Mouse (Mus musculus): ENCODE data around the gene Shb.

The Shb gene

GRCm38 (mm10) chr4:45528355-45529198 is 3.7 kb downstream of the Shb start:
- DNase-seq (ENCODE audit: extremely low read depth, insufficient read length, low spot score) = peak; percentile 47

- peak; percentile 39 for DNase-seq (ENCODE audit: extremely low read depth, insufficient read length, low spot score)
These were observed 4.5 kb downstream of the Shb start for GRCm38 (mm10) chr4:45527562-45528354.

GRCm38 (mm10) chr4:45526846-45527561 is 5.3 kb downstream of the Shb start:
- DNase-seq (ENCODE audit: extremely low read depth, insufficient read length, low spot score) = no peak

- DNase-seq (ENCODE audit: extremely low read depth, insufficient read length, low spot score) = no peak
These were observed 6.1 kb downstream of the Shb start for GRCm38 (mm10) chr4:45526175-45526574.

- DNase-seq (ENCODE audit: extremely low read depth, insufficient read length, low spot score) = no peak
These were observed 6.7 kb downstream of the Shb start for GRCm38 (mm10) chr4:45525541-45525940.

GRCm38 (mm10) chr4:45524602-45525001 is 7.7 kb downstream of the Shb start:
- DNase-seq (ENCODE audit: extremely low read depth, insufficient read length, low spot score) = no peak

- no peak for DNase-seq (ENCODE audit: extremely low read depth, insufficient read length, low spot score)
These were observed 8.9 kb downstream of the Shb start for GRCm38 (mm10) chr4:45523360-45523759.

- no peak for DNase-seq (ENCODE audit: extremely low read depth, insufficient read length, low spot score)
These were observed 9.3 kb downstream of the Shb start for GRCm38 (mm10) chr4:45522956-45523355.

GRCm38 (mm10) chr4:45522583-45522900 is 9.7 kb downstream of the Shb start:
- no peak for DNase-seq (ENCODE audit: extremely low read depth, insufficient read length, low spot score)

GRCm38 (mm10) chr4:45521705-45522582 is 10.3 kb downstream of the Shb start:
- no peak for DNase-seq (ENCODE audit: extremely low read depth, insufficient read length, low spot score)

- DNase-seq (ENCODE audit: extremely low read depth, insufficient read length, low spot score) = no peak
These were observed 11.9 kb downstream of the Shb start for GRCm38 (mm10) chr4:45520375-45520774.

- DNase-seq (ENCODE audit: extremely low read depth, insufficient read length, low spot score) = no peak
These were observed 14.9 kb downstream of the Shb start for GRCm38 (mm10) chr4:45517399-45517798.

GRCm38 (mm10) chr4:45515894-45516293 is 16.4 kb downstream of the Shb start:
- DNase-seq (ENCODE audit: extremely low read depth, insufficient read length, low spot score) = no peak

- no peak for DNase-seq (ENCODE audit: extremely low read depth, insufficient read length, low spot score)
These were observed 17.9 kb downstream of the Shb start for GRCm38 (mm10) chr4:45514406-45514805.

- DNase-seq (ENCODE audit: extremely low read depth, insufficient read length, low spot score) = peak; percentile 85
These were observed 18.4 kb downstream of the Shb start for GRCm38 (mm10) chr4:45513791-45514293.

GRCm38 (mm10) chr4:45513340-45513739 is 18.9 kb downstream of the Shb start:
- no peak for DNase-seq (ENCODE audit: extremely low read depth, insufficient read length, low spot score)

- DNase-seq (ENCODE audit: extremely low read depth, insufficient read length, low spot score) = peak; percentile 80
These were observed 22.1 kb downstream of the Shb start for GRCm38 (mm10) chr4:45510163-45510562.

GRCm38 (mm10) chr4:45509416-45509815 is 22.9 kb downstream of the Shb start:
- DNase-seq (ENCODE audit: extremely low read depth, insufficient read length, low spot score) = no peak

GRCm38 (mm10) chr4:45508469-45508868 is 23.8 kb downstream of the Shb start:
- DNase-seq (ENCODE audit: extremely low read depth, insufficient read length, low spot score) = no peak

GRCm38 (mm10) chr4:45507476-45507875 is 24.8 kb downstream of the Shb start:
- DNase-seq (ENCODE audit: extremely low read depth, insufficient read length, low spot score) = no peak

Measured in 3134 (cell line).